Mouse (Mus musculus) neural tube, embryonic 12.5 days (tissue): Measurements from ENCODE around the gene Gm21887. TPM values are rescaled to one million over a fixed set of nuclear protein-coding genes. Genes with fewer than 3 reads are reported as not detected.

Experiments
- polyA plus RNA-seq: library from polyadenylated mRNA; unstranded; fragments of >200 nt; fragmentation: Nextera tagmentation; extraction: Ambion mirVana; gene quantifications from 2 replicates; pipeline ENCODE4 v1.2.1, GENCODE M21; 2016

Gene Gm21887
- polyA plus RNA-seq, 1 experiment from 2014 or later = 240 TPM

Other genes starting within 250 kb of the Gm21887 start
- not detected in 2 replicates for gene 4933400A11Rik, start 230.0 kb upstream of the Gm21887 start, polyA plus RNA-seq